ENCODE assay signal across 7 mouse cellular contexts in the genomic region with DNA sequence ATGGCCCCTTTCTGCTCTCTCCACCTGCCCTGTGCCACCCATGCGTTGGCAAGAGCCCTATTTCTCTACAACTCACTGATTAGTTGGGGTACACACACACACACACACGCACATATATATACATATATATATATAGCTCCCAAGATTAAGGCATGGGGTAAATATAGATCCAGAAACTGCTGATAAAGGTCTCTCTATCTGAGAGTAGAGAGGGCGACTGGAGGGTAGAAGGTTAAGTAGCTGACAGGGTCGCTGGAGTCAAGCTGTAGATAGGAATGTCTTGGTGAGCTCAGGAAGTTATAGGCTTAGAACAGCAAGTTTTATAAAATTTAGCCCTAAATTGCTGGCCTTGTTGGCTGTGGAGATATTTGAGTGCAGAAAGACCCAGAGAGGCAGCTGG. TPM values are rescaled to one million over a fixed set of nuclear protein-coding genes. Genes with fewer than 3 reads are reported as not detected.
A peak's percentile ranks its signal among the peaks of the same experiment; 100 is the strongest.
DNase-seq lines count a peak whose midpoint lies in the region; ATAC-seq lines count a peak whose summit lies in the region.

No protein-coding gene starts in this region.

- H3K27me3 ChIP-seq in lung, embryonic 15.5 days: no peaks in the 10 kb centered on the region
- no peaks in the 10 kb centered on the region for H3K27me3 ChIP-seq in forebrain, embryonic 12.5 days
- no peaks in the 10 kb centered on the region for H3K27me3 ChIP-seq in limb, embryonic 15.5 days
- H3K27me3 ChIP-seq in stomach, embryonic 15.5 days (replicated peaks): no peaks in the 10 kb centered on the region

- 55% methylated on average over 4 of the region's 4 CpGs for WGBS in lung, embryonic 15.5 days
- 78% methylated on average over 4 of the region's 4 CpGs for WGBS in forebrain, embryonic 12.5 days
- WGBS in limb, embryonic 15.5 days: 86% methylated on average over 4 of the region's 4 CpGs
- WGBS in stomach, embryonic 15.5 days: 66% methylated on average over 4 of the region's 4 CpGs

- ATAC-seq in lung, embryonic 15.5 days (ENCODE audit: borderline replicate concordance, extremely low read depth, low FRiP score, low TSS enrichment): no peak
- ATAC-seq in forebrain, embryonic 12.5 days (ENCODE audit: low FRiP score): no peak
- no peak for ATAC-seq in limb, embryonic 15.5 days (ENCODE audit: insufficient number of reproducible peaks, low FRiP score, low TSS enrichment, low read depth)
- ATAC-seq in stomach, embryonic 15.5 days (ENCODE audit: insufficient read depth, low FRiP score, low read depth): no peak

- H3K9me3 ChIP-seq in lung, embryonic 15.5 days: no peaks in the 10 kb centered on the region
- no peaks in the 10 kb centered on the region for H3K9me3 ChIP-seq in forebrain, embryonic 12.5 days
- no peaks in the 10 kb centered on the region for H3K9me3 ChIP-seq in limb, embryonic 15.5 days
- no peaks in the 10 kb centered on the region for H3K9me3 ChIP-seq in stomach, embryonic 15.5 days

- peaks cover 38% of the 10 kb centered on the region for H3K4me1 ChIP-seq in lung, embryonic 15.5 days
- peaks cover 39% of the 10 kb centered on the region for H3K4me1 ChIP-seq in forebrain, embryonic 12.5 days
- H3K4me1 ChIP-seq in limb, embryonic 15.5 days: peaks cover 36% of the 10 kb centered on the region
- H3K4me1 ChIP-seq in stomach, embryonic 15.5 days: peaks cover 28% of the 10 kb centered on the region

- DNase-seq in lung, postnatal 25 days (ENCODE audit: low spot score): no peak
- DNase-seq in c-Kit-positive CD71-positive TER-119-positive erythroid progenitor cells, embryonic 14.5 days (ENCODE audit: low spot score): no peak
- DNase-seq in thymus, postnatal 36 days: no peak

- peak overlapping the region; percentile 96 for H3K4me3 ChIP-seq in lung, embryonic 15.5 days
- H3K4me3 ChIP-seq in forebrain, embryonic 12.5 days (replicated peaks): peak overlapping the region; percentile 83
- peak overlapping the region; percentile 90 for H3K4me3 ChIP-seq in limb, embryonic 15.5 days
- peak overlapping the region; percentile 92 for H3K4me3 ChIP-seq in stomach, embryonic 15.5 days (replicated peaks)

- H3K36me3 ChIP-seq in lung, embryonic 15.5 days: peaks cover 32% of the 10 kb centered on the region
- H3K36me3 ChIP-seq in forebrain, embryonic 12.5 days (replicated peaks): peaks cover 35% of the 10 kb centered on the region
- H3K36me3 ChIP-seq in limb, embryonic 15.5 days: peaks cover 37% of the 10 kb centered on the region
- peaks cover 29% of the 10 kb centered on the region for H3K36me3 ChIP-seq in stomach, embryonic 15.5 days

- no peak overlapping the region; the same call in 1 of the 2 replicates for H3K27ac ChIP-seq in lung, embryonic 15.5 days
- H3K27ac ChIP-seq in forebrain, embryonic 12.5 days: no peak overlapping the region
- no peak overlapping the region for H3K27ac ChIP-seq in limb, embryonic 15.5 days
- 0 out of 2 replicates have a peak overlapping the region, but pooled peaks have one; percentile 44 for H3K27ac ChIP-seq in stomach, embryonic 15.5 days

- peak overlapping the region; percentile 28; the same call in 1 of the 2 replicates for H3K9ac ChIP-seq in lung, embryonic 15.5 days
- H3K9ac ChIP-seq in forebrain, embryonic 12.5 days: 0 out of 2 replicates have a peak overlapping the region, but pooled peaks have one; percentile 80
- no peak overlapping the region for H3K9ac ChIP-seq in limb, embryonic 15.5 days
- H3K9ac ChIP-seq in stomach, embryonic 15.5 days: no peak overlapping the region

- peak overlapping the region; percentile 75 for H3K4me2 ChIP-seq in lung, embryonic 15.5 days
- H3K4me2 ChIP-seq in forebrain, embryonic 12.5 days: peak overlapping the region; percentile 87
- peak overlapping the region; percentile 94 for H3K4me2 ChIP-seq in limb, embryonic 15.5 days
- peak overlapping the region; percentile 84 for H3K4me2 ChIP-seq in stomach, embryonic 15.5 days

RNA-seq across cellular contexts. Expression of a gene that starts 1.1 kb away (rescaled TPM):
- 20.6 and 22.3 TPM in 2 replicates for polyA plus RNA-seq in lung, embryonic 15.5 days (2015; fragmentation: Nextera tagmentation; extraction: Ambion mirVana)
- polyA plus RNA-seq in forebrain, embryonic 12.5 days (2016; fragmentation: Nextera tagmentation; extraction: Ambion mirVana): 19.4 and 20.9 TPM in 2 replicates
- polyA plus RNA-seq in limb, embryonic 15.5 days (2015; fragmentation: Nextera tagmentation; extraction: Ambion mirVana): 12.7 and 13.4 TPM in 2 replicates
- polyA plus RNA-seq in stomach, embryonic 15.5 days (2015; fragmentation: Nextera tagmentation; extraction: Ambion mirVana): 18.3 and 20.2 TPM in 2 replicates

RNA-seq across cellular contexts. Expression of a gene that starts 3.1 kb away (rescaled TPM):
- polyA plus RNA-seq in lung, embryonic 15.5 days (2015; fragmentation: Nextera tagmentation; extraction: Ambion mirVana): 258 and 260 TPM in 2 replicates
- 241 and 246 TPM in 2 replicates for polyA plus RNA-seq in forebrain, embryonic 12.5 days (2016; fragmentation: Nextera tagmentation; extraction: Ambion mirVana)
- polyA plus RNA-seq in limb, embryonic 15.5 days (2015; fragmentation: Nextera tagmentation; extraction: Ambion mirVana): 200 and 206 TPM in 2 replicates
- polyA plus RNA-seq in stomach, embryonic 15.5 days (2015; fragmentation: Nextera tagmentation; extraction: Ambion mirVana): 228 and 237 TPM in 2 replicates

RNA-seq across cellular contexts. Expression of a gene that starts 19.9 kb away (rescaled TPM):
- polyA plus RNA-seq in lung, embryonic 15.5 days (2015; fragmentation: Nextera tagmentation; extraction: Ambion mirVana): 12.5 and 14.9 TPM in 2 replicates
- 13.2 and 13.9 TPM in 2 replicates for polyA plus RNA-seq in forebrain, embryonic 12.5 days (2016; fragmentation: Nextera tagmentation; extraction: Ambion mirVana)
- 15.8 and 16.9 TPM in 2 replicates for polyA plus RNA-seq in limb, embryonic 15.5 days (2015; fragmentation: Nextera tagmentation; extraction: Ambion mirVana)
- 13.0 and 15.7 TPM in 2 replicates for polyA plus RNA-seq in stomach, embryonic 15.5 days (2015; fragmentation: Nextera tagmentation; extraction: Ambion mirVana)

RNA-seq across cellular contexts. Expression of a gene that starts 50.2 kb away (rescaled TPM):
- 46.6 and 50.9 TPM in 2 replicates for polyA plus RNA-seq in lung, embryonic 15.5 days (2015; fragmentation: Nextera tagmentation; extraction: Ambion mirVana)
- polyA plus RNA-seq in forebrain, embryonic 12.5 days (2016; fragmentation: Nextera tagmentation; extraction: Ambion mirVana): 35.9 and 36.7 TPM in 2 replicates
- 51.4 and 55.1 TPM in 2 replicates for polyA plus RNA-seq in limb, embryonic 15.5 days (2015; fragmentation: Nextera tagmentation; extraction: Ambion mirVana)
- polyA plus RNA-seq in stomach, embryonic 15.5 days (2015; fragmentation: Nextera tagmentation; extraction: Ambion mirVana): 51.4 and 54.0 TPM in 2 replicates

RNA-seq across cellular contexts. Expression of a gene that starts 53.5 kb away (rescaled TPM):
- 75.2 and 76.8 TPM in 2 replicates for polyA plus RNA-seq in lung, embryonic 15.5 days (2015; fragmentation: Nextera tagmentation; extraction: Ambion mirVana)
- polyA plus RNA-seq in forebrain, embryonic 12.5 days (2016; fragmentation: Nextera tagmentation; extraction: Ambion mirVana): 102 and 113 TPM in 2 replicates
- polyA plus RNA-seq in limb, embryonic 15.5 days (2015; fragmentation: Nextera tagmentation; extraction: Ambion mirVana): 74.5 and 74.9 TPM in 2 replicates
- 74.5 and 81.2 TPM in 2 replicates for polyA plus RNA-seq in stomach, embryonic 15.5 days (2015; fragmentation: Nextera tagmentation; extraction: Ambion mirVana)

Comparison
In these comparisons a context has a peak if more than half of its experiments do, and no peak if none do; other contexts are left out.
1. H3K9ac ChIP-seq: peak in lung, embryonic 15.5 days (single experiment) and forebrain, embryonic 12.5 days (single experiment); none in limb, embryonic 15.5 days (single experiment) and stomach, embryonic 15.5 days (single experiment).
2. Peak in every context shown above with its lines, with median percentiles within 50 percentile points of each other: H3K4me2 ChIP-seq and H3K4me3 ChIP-seq.